Mouse (Mus musculus): ENCODE results near the gene Cd200r3. TPM values are rescaled to one million over a fixed set of nuclear protein-coding genes. Genes with fewer than 3 reads are reported as not detected.

Gene Cd200r3
- polyA plus RNA-seq, 1 experiment from 2014 or later, result not detected

DNA sequence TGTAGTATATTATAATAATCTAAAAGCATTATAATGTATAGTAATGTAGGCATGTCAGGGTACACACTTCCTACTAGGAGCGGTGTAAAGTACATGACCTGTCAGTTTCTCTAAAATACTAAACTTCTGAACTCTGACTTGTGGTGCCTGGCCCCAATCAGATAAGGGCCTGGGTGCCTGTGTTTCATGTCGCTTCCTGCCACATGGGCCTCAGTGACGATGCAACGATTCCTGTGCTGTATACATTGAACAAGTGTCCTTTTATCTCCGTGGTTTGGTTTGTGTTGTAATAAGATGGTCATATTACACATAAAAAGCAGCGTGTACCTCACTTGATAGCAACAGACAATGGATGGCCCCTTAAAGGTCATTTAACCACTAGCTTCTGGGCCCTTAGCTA is 81.8 kb downstream of the Cd200r3 start:
- WGBS, result 77% methylated on average over 6 of the region's 6 CpGs

DNA sequence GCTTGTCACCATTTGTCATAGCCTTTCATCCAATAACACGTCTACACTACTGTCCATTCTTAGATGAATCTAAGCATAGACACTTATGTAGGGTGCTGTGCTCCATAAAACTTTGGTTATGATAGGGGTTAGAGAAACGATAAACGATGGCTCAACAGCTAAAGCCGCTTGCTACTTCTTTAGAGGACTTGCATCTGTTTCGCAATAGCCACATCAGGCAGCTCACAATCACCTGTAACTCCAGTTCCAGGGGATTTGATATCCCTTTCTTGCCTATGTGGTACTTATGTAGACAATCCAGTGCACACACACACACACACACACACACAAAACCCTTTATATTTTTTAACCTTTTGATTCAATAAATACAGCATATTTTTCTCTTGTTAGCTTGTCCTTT is 85.6 kb downstream of the Cd200r3 start:
- H3K4me1 ChIP-seq, result no peaks in the 10 kb centered on the region
- no peak overlapping the region for H3K4me3 ChIP-seq
- no peak overlapping the region for H3K27ac ChIP-seq
- H3K36me3 ChIP-seq, result no peaks in the 10 kb centered on the region
- DNase-seq (ENCODE audit: low spot score), result no peak
- H3K9me3 ChIP-seq (replicated peaks), result no peaks in the 10 kb centered on the region
- no peaks in the 10 kb centered on the region for H3K27me3 ChIP-seq (ENCODE audit: low read depth, poor library complexity, severe bottlenecking)
- 93% methylated on average over 5 of the region's 5 CpGs for WGBS

More for the DNA sequence above, 81.8 kb downstream of the Cd200r3 start:
- no peak for DNase-seq (ENCODE audit: low spot score)
- Histone ChIP-seq H3K27me3 (ENCODE audit: low read depth, poor library complexity, severe bottlenecking) (no peaks in the 10 kb centered on the region), H3K27ac (no peak overlapping the region), H3K9me3 (replicated peaks) (no peaks in the 10 kb centered on the region), H3K4me3 (no peak overlapping the region), H3K36me3 (no peaks in the 10 kb centered on the region), H3K4me1 (no peaks in the 10 kb centered on the region)

DNA sequence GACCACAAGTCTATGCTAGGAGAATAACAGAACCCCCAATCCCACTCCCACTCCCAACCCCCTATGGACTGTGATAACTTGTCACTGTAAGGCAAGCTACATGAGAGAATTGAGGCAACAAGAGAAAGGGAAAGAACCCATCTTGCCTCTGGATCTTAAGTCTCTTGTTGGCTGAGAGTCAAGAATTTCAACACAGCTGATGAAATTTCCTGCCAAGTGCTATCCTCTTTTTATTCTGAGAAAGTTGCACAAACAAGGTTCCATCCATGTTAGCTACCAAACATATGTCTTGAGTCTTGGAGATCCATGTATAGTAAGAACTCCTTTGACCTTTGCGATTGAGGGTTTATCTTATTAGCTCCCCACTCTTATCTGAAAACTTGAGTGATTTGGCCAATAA is 86.0 kb downstream of the Cd200r3 start:
- Histone ChIP-seq H3K9me3 (replicated peaks) (no peaks in the 10 kb centered on the region), H3K4me1 (no peaks in the 10 kb centered on the region), H3K4me3 (no peak overlapping the region), H3K36me3 (no peaks in the 10 kb centered on the region), H3K27ac (no peak overlapping the region), H3K27me3 (ENCODE audit: low read depth, poor library complexity, severe bottlenecking) (no peaks in the 10 kb centered on the region)
- WGBS, result 100% methylated on average over 1 of the region's 1 CpGs
- DNase-seq (ENCODE audit: low spot score), result no peak

DNA sequence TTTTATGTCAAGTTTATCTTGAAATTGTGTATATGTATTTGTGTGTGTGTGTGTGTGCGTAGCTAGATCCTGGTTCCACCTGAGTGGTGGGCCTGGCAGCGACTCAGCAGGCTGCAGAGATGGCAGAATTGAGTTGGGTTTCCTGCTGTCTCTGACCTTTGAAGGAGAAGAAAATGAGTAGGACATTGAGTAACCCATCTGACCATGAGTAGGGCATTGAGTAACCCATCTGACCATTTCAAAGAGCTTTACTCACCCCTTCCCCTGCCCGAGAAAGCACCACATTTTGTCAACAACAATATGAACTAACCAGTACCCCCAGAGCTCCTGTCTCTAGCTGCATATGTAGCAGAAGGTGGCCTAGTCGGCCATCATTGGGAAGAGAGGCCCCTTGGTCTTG is 86.6 kb downstream of the Cd200r3 start:
- H3K27ac ChIP-seq, result no peak overlapping the region
- no peak for DNase-seq (ENCODE audit: low spot score)
- 91% methylated on average over 4 of the region's 4 CpGs for WGBS
- no peaks in the 10 kb centered on the region for H3K27me3 ChIP-seq (ENCODE audit: low read depth, poor library complexity, severe bottlenecking)
- H3K4me1 ChIP-seq, result no peaks in the 10 kb centered on the region
- no peak overlapping the region for H3K4me3 ChIP-seq
- H3K36me3 ChIP-seq, result no peaks in the 10 kb centered on the region
- H3K9me3 ChIP-seq (replicated peaks), result no peaks in the 10 kb centered on the region

DNA sequence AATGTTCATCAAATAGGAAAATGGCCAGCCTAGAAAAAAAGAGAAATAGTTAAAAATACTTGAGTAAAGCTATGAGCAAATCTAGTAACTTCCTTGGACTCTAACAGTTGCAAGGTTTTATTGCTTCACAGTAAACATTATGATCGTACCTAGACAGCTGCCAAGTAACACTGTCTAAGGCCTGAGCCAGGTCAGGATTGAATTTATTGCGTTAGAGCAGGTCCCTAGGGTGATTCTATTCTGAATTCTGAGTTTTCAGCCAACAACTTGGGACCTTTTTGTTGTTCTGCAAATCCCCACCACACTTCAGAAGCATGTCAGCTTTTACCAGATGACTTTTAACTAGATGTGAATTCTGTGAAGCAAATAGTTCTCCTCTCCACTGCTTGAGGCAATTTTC is 87.3 kb downstream of the Cd200r3 start:
- DNase-seq (ENCODE audit: low spot score), result no peak
- H3K4me1 ChIP-seq, result no peaks in the 10 kb centered on the region
- H3K4me3 ChIP-seq, result no peak overlapping the region
- H3K27ac ChIP-seq, result no peak overlapping the region
- no peaks in the 10 kb centered on the region for H3K9me3 ChIP-seq (replicated peaks)
- no peaks in the 10 kb centered on the region for H3K27me3 ChIP-seq (ENCODE audit: low read depth, poor library complexity, severe bottlenecking)
- no peaks in the 10 kb centered on the region for H3K36me3 ChIP-seq
- 73% methylated on average over 2 of the region's 2 CpGs for WGBS

Other genes starting within 250 kb of the Cd200r3 start
- gene Nepro, start 219.4 kb upstream of the Cd200r3 start, polyA plus RNA-seq (2016; fragmentation: Nextera tagmentation; extraction: Ambion mirVana), result 14.0 and 15.7 TPM in 2 replicates
- 24.7 and 25.5 TPM in 2 replicates for gene Gtpbp8, start 197.3 kb upstream of the Cd200r3 start, polyA plus RNA-seq (2016; fragmentation: Nextera tagmentation; extraction: Ambion mirVana)
- 0.14 and 0.49 TPM in 2 replicates for gene Cd200r1, start 177.9 kb upstream of the Cd200r3 start, polyA plus RNA-seq (2016; fragmentation: Nextera tagmentation; extraction: Ambion mirVana)
- not detected in 2 replicates for gene Cd200r4, start 131.9 kb upstream of the Cd200r3 start, polyA plus RNA-seq (2016; fragmentation: Nextera tagmentation; extraction: Ambion mirVana)
- gene Cd200r2, start 76.6 kb upstream of the Cd200r3 start, polyA plus RNA-seq (2016; fragmentation: Nextera tagmentation; extraction: Ambion mirVana), result not detected in 2 replicates
- gene Ccdc80, start 149.7 kb downstream of the Cd200r3 start, polyA plus RNA-seq (2016; fragmentation: Nextera tagmentation; extraction: Ambion mirVana), result 24.4 and 35.8 TPM in 2 replicates
- 10.0 and 14.1 TPM in 2 replicates for gene Slc35a5, start 215.0 kb downstream of the Cd200r3 start, polyA plus RNA-seq (2016; fragmentation: Nextera tagmentation; extraction: Ambion mirVana)
- gene Atg3, start 215.1 kb downstream of the Cd200r3 start, polyA plus RNA-seq (2016; fragmentation: Nextera tagmentation; extraction: Ambion mirVana), result 28.3 and 31.2 TPM in 2 replicates